Mouse (Mus musculus) stomach, postnatal 0 days (tissue): Measurements from ENCODE around the gene Prkca.

ENCODE experiments used
- CTCF ChIP-seq: IDR thresholded peaks from 2 replicates; pipeline ENCODE4 v1.5.1; 2016; ENCODE audit warnings: antibody characterized with exemption, low read depth, mild to moderate bottlenecking, moderate library complexity
- EP300 ChIP-seq: optimal IDR thresholded peaks from 2 replicates; pipeline ENCODE3; 2016; ENCODE audit warnings: antibody characterized with exemption

- TF ChIP-seq EP300 (no peak), CTCF (no peak)
Observed at GRCm38 (mm10) chr11:107887342-107887741, 456.4 kb downstream of the Prkca start.
